Mouse (Mus musculus): ENCODE results near the gene Gm19402. TPM values are rescaled to one million over a fixed set of nuclear protein-coding genes. Genes with fewer than 3 reads are reported as not detected.

The Gm19402 gene
- polyA plus RNA-seq, 1 experiment from 2014 or later = not detected

- 71% methylated on average over 15 of the region's 15 CpGs for WGBS
- no peak for ATAC-seq (ENCODE audit: low FRiP score)
- Histone ChIP-seq H3K4me3 (no peak overlapping the region), H3K27me3 (no peaks in the 10 kb centered on the region), H3K27ac (no peak overlapping the region), H3K9me3 (replicated peaks) (peaks cover 6% of the 10 kb centered on the region), H3K9ac (no peak overlapping the region), H3K4me1 (0 out of 2 replicates have a peak, but pooled peaks cover 3% of the 10 kb centered on the region), H3K36me3 (no peaks in the 10 kb centered on the region), H3K4me2 (replicated peaks) (no peak overlapping the region)
Measured at GRCm38 (mm10) chr10:77658286-77658994, 32.1 kb downstream of the Gm19402 start.

DNA sequence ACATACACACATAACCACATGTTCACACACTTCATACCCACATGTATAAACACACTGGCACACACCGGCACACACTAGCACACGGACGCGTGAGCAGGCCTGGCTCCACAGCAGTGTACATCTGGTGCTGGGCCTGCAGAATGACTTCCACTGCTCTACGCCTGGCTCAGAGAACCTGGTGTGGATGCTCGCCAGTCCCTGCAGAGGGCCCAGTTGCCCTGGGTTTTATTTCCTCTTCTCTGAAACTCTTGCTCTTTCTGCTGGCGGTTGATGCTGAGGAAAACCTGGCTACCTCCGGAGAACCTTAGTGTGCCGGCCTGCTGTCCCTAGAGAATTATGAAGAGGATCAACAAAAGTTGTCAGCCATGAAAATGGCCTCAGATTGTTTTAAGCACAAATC, 38.5 kb downstream of the Gm19402 start:
- peaks cover 5% of the 10 kb centered on the region for H3K4me1 ChIP-seq
- ATAC-seq (ENCODE audit: low FRiP score) = no peak
- 84% methylated on average over 9 of the region's 9 CpGs for WGBS
- no peaks in the 10 kb centered on the region for H3K9me3 ChIP-seq (replicated peaks)
- H3K4me2 ChIP-seq (replicated peaks) = no peak overlapping the region
- H3K27me3 ChIP-seq = no peaks in the 10 kb centered on the region
- H3K9ac ChIP-seq = no peak overlapping the region
- no peak overlapping the region for H3K4me3 ChIP-seq
- H3K36me3 ChIP-seq = 0 out of 2 replicates have a peak, but pooled peaks cover 3% of the 10 kb centered on the region
- H3K27ac ChIP-seq = no peak overlapping the region

GRCm38 (mm10) chr10:77647901-77648300, 42.7 kb downstream of the Gm19402 start:
- peaks cover 5% of the 10 kb centered on the region for H3K4me1 ChIP-seq
- H3K9ac ChIP-seq = no peak overlapping the region
- H3K36me3 ChIP-seq = peaks cover 41% of the 10 kb centered on the region
- H3K4me2 ChIP-seq (replicated peaks) = no peak overlapping the region
- H3K4me3 ChIP-seq = no peak overlapping the region
- H3K27ac ChIP-seq = no peak overlapping the region
- H3K27me3 ChIP-seq = no peaks in the 10 kb centered on the region
- ATAC-seq (ENCODE audit: low FRiP score) = no peak
- 86% methylated on average over 8 of the region's 8 CpGs for WGBS
- H3K9me3 ChIP-seq (replicated peaks) = no peaks in the 10 kb centered on the region

DNA sequence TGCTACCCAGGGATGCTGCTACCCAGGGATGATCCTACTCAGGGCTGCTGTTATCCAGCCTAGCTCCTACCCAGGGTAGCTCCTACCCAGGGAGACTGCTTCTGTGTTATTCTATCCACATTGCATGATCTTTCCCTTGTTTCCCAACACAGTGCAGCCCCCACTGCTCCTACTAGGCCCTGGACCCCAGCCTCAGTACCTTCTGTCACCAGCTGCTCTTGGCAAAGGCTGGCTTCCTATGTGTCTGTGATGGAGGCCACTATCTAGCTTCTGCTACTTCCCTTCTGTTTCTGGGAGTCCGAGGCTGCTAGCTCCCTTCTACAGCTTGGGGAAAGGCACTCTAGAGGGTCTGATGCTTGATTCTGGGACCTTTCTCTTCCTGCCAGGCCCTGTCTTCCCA, 43.1 kb downstream of the Gm19402 start:
- Histone ChIP-seq H3K9ac (no peak overlapping the region), H3K27me3 (no peaks in the 10 kb centered on the region), H3K27ac (no peak overlapping the region), H3K4me2 (replicated peaks) (no peak overlapping the region), H3K4me3 (no peak overlapping the region), H3K36me3 (peaks cover 43% of the 10 kb centered on the region), H3K4me1 (peaks cover 5% of the 10 kb centered on the region), H3K9me3 (replicated peaks) (no peaks in the 10 kb centered on the region)
- ATAC-seq (ENCODE audit: low FRiP score) = no peak
- WGBS = 85% methylated on average over 1 of the region's 1 CpGs

- Histone ChIP-seq H3K9ac (no peak overlapping the region), H3K4me3 (no peak overlapping the region), H3K27me3 (no peaks in the 10 kb centered on the region), H3K27ac (no peak overlapping the region), H3K9me3 (replicated peaks) (no peaks in the 10 kb centered on the region), H3K4me2 (replicated peaks) (no peak overlapping the region), H3K4me1 (peaks cover 5% of the 10 kb centered on the region), H3K36me3 (peaks cover 59% of the 10 kb centered on the region)
- 91% methylated on average over 5 of the region's 5 CpGs for WGBS
- no peak for ATAC-seq (ENCODE audit: low FRiP score)
Measured at GRCm38 (mm10) chr10:77645571-77645970, 45.0 kb downstream of the Gm19402 start.

DNA sequence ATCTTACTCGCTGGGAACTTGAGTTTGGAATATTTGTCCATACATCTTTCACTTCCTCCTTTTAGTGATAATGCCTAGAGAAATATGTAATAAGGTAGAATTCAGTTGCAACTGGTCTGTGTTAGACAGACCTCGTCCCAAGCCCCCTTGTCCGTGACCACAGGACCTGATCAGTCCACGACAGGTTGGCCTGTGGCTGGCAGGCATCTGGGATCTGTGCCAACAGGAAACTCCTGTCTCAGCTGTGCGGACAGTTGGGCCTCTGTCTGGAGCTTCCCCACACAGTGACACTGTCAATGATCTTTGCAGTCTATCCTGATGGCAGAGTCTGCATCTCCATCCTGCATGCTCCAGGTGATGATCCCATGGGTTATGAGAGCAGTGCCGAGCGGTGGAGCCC, 47.4 kb downstream of the Gm19402 start:
- Histone ChIP-seq H3K9ac (no peak overlapping the region), H3K4me3 (no peak overlapping the region), H3K27me3 (no peaks in the 10 kb centered on the region), H3K4me1 (peaks cover 6% of the 10 kb centered on the region; the same call in 1 of the 2 replicates), H3K36me3 (peaks cover 63% of the 10 kb centered on the region), H3K27ac (no peak overlapping the region), H3K4me2 (replicated peaks) (no peak overlapping the region), H3K9me3 (replicated peaks) (no peaks in the 10 kb centered on the region)
- WGBS = 88% methylated on average over 7 of the region's 7 CpGs
- ATAC-seq (ENCODE audit: low FRiP score) = no peak

MicroRNAs within 50 kb of the gene (microRNA counts, 519-probe panel; counts per million panel counts)
- microRNA mmu-miR-1930 = 470 counts per million, percentile 58 among the panel's probes with 10 or more counts

Small RNA genes lying within 50 kb of the gene (microRNA-seq; reads per million reads assigned to microRNA genes)
- 13.6 reads per million, percentile 24 among the genes with 10 or more reads in this experiment for gene Mir1930

Other genes with a start within 250 kb of the Gm19402 start
- gene Fam207a, start 175.0 kb downstream of the Gm19402 start, polyA plus RNA-seq (2016; fragmentation: Nextera tagmentation; extraction: Ambion mirVana) = 47.3 and 48.0 TPM in 2 replicates
- 0.70 and 1.6 TPM in 2 replicates for gene Itgb2, start 160.5 kb downstream of the Gm19402 start, polyA plus RNA-seq (2016; fragmentation: Nextera tagmentation; extraction: Ambion mirVana)
- gene Pttg1ip, start 109.0 kb downstream of the Gm19402 start, polyA plus RNA-seq (2016; fragmentation: Nextera tagmentation; extraction: Ambion mirVana) = 77.2 and 78.8 TPM in 2 replicates
- 276 and 287 TPM in 2 replicates for gene Sumo3, start 84.7 kb downstream of the Gm19402 start, polyA plus RNA-seq (2016; fragmentation: Nextera tagmentation; extraction: Ambion mirVana)
- 13.2 and 13.3 TPM in 2 replicates for gene Gm49325, start 84.6 kb downstream of the Gm19402 start, polyA plus RNA-seq (2016; fragmentation: Nextera tagmentation; extraction: Ambion mirVana)
- gene Ube2g2, start 68.5 kb downstream of the Gm19402 start, polyA plus RNA-seq (2016; fragmentation: Nextera tagmentation; extraction: Ambion mirVana) = 81.6 and 82.3 TPM in 2 replicates
- 0.48 and 1.2 TPM in 2 replicates for gene Tspear, start 4.2 kb downstream of the Gm19402 start, polyA plus RNA-seq (2016; fragmentation: Nextera tagmentation; extraction: Ambion mirVana)
- gene Gm9508, start 6.5 kb upstream of the Gm19402 start, polyA plus RNA-seq (2016; fragmentation: Nextera tagmentation; extraction: Ambion mirVana) = not detected in 2 replicates
- not detected in 2 replicates for gene Gm10272, start 15.9 kb upstream of the Gm19402 start, polyA plus RNA-seq (2016; fragmentation: Nextera tagmentation; extraction: Ambion mirVana)
- not detected in 2 replicates for gene Gm10024, start 20.7 kb upstream of the Gm19402 start, polyA plus RNA-seq (2016; fragmentation: Nextera tagmentation; extraction: Ambion mirVana)
- not detected in 2 replicates for gene Gm10142, start 25.1 kb upstream of the Gm19402 start, polyA plus RNA-seq (2016; fragmentation: Nextera tagmentation; extraction: Ambion mirVana)
- gene Krtap12-1, start 29.8 kb upstream of the Gm19402 start, polyA plus RNA-seq (2016; fragmentation: Nextera tagmentation; extraction: Ambion mirVana) = not detected in 2 replicates
- gene Gm10100, start 35.7 kb upstream of the Gm19402 start, polyA plus RNA-seq (2016; fragmentation: Nextera tagmentation; extraction: Ambion mirVana) = not detected in 2 replicates
- gene Gm18596, start 51.9 kb upstream of the Gm19402 start, polyA plus RNA-seq (2016; fragmentation: Nextera tagmentation; extraction: Ambion mirVana) = not detected in 2 replicates
- gene Gm9736, start 60.6 kb upstream of the Gm19402 start, polyA plus RNA-seq (2016; fragmentation: Nextera tagmentation; extraction: Ambion mirVana) = not detected in 2 replicates
- gene Gm3233, start 68.9 kb upstream of the Gm19402 start, polyA plus RNA-seq (2016; fragmentation: Nextera tagmentation; extraction: Ambion mirVana) = not detected in 2 replicates
- not detected in 2 replicates for gene Gm3238, start 80.6 kb upstream of the Gm19402 start, polyA plus RNA-seq (2016; fragmentation: Nextera tagmentation; extraction: Ambion mirVana)
- not detected in 2 replicates for gene Gm7138, start 86.2 kb upstream of the Gm19402 start, polyA plus RNA-seq (2016; fragmentation: Nextera tagmentation; extraction: Ambion mirVana)
- not detected in 2 replicates for gene Gm3250, start 91.8 kb upstream of the Gm19402 start, polyA plus RNA-seq (2016; fragmentation: Nextera tagmentation; extraction: Ambion mirVana)
- gene Gm7137, start 97.4 kb upstream of the Gm19402 start, polyA plus RNA-seq (2016; fragmentation: Nextera tagmentation; extraction: Ambion mirVana) = not detected in 2 replicates
- gene Gm9639, start 104.3 kb upstream of the Gm19402 start, polyA plus RNA-seq (2016; fragmentation: Nextera tagmentation; extraction: Ambion mirVana) = not detected in 2 replicates
- gene Gm19668, start 108.4 kb upstream of the Gm19402 start, polyA plus RNA-seq (2016; fragmentation: Nextera tagmentation; extraction: Ambion mirVana) = not detected in 2 replicates
- not detected in 2 replicates for gene Gm9507, start 121.1 kb upstream of the Gm19402 start, polyA plus RNA-seq (2016; fragmentation: Nextera tagmentation; extraction: Ambion mirVana)
- gene Gm2696, start 123.9 kb upstream of the Gm19402 start, polyA plus RNA-seq (2016; fragmentation: Nextera tagmentation; extraction: Ambion mirVana) = 0.31 TPM in 1 of 2 replicates, not detected in the other
- gene Krtap10-4, start 136.3 kb upstream of the Gm19402 start, polyA plus RNA-seq (2016; fragmentation: Nextera tagmentation; extraction: Ambion mirVana) = not detected in 2 replicates
- gene Krtap10-10, start 145.2 kb upstream of the Gm19402 start, polyA plus RNA-seq (2016; fragmentation: Nextera tagmentation; extraction: Ambion mirVana) = not detected in 2 replicates
- gene Gm36176, start 156.0 kb upstream of the Gm19402 start, polyA plus RNA-seq (2016; fragmentation: Nextera tagmentation; extraction: Ambion mirVana) = not detected in 2 replicates
- not detected in 2 replicates for gene Gm10318, start 162.1 kb upstream of the Gm19402 start, polyA plus RNA-seq (2016; fragmentation: Nextera tagmentation; extraction: Ambion mirVana)
- not detected in 2 replicates for gene Gm3285, start 171.2 kb upstream of the Gm19402 start, polyA plus RNA-seq (2016; fragmentation: Nextera tagmentation; extraction: Ambion mirVana)
- 6.8 and 7.4 TPM in 2 replicates for gene Lrrc3, start 211.8 kb upstream of the Gm19402 start, polyA plus RNA-seq (2016; fragmentation: Nextera tagmentation; extraction: Ambion mirVana)

Data from hindbrain, embryonic 12.5 days (tissue).